Mouse (Mus musculus): ENCODE data around the gene Ipo9. TPM values are rescaled to one million over a fixed set of nuclear protein-coding genes. Genes with fewer than 3 reads are reported as not detected.
A peak's percentile ranks its signal among the peaks of the same experiment; 100 is the strongest.

Ipo9 gene
- total RNA-seq, 2 experiments from 2014 or later, result 169 to 173 TPM

- DNase-seq (ENCODE audit: low spot score in 2 of 2), result peak in 1 of 2 experiments; percentile 65
- intact Hi-C loops (cut with DNase I), result loop anchor here (5.0 kb wide), 1 partner anchor 222 kb away; no protein-coding TSS in a partner anchor
Observed at GRCm38 (mm10) chr1:135374175-135374867, 56.0 kb downstream of the Ipo9 start.

- peak in 1 of 2 experiments; percentile 53 for DNase-seq (ENCODE audit: low spot score in 2 of 2)
- intact Hi-C loops (cut with DNase I), result loop anchor here (5.0 kb wide), 1 partner anchor 221 kb away; no protein-coding TSS in a partner anchor
Observed at GRCm38 (mm10) chr1:135373171-135373677, 57.1 kb downstream of the Ipo9 start.

DNA sequence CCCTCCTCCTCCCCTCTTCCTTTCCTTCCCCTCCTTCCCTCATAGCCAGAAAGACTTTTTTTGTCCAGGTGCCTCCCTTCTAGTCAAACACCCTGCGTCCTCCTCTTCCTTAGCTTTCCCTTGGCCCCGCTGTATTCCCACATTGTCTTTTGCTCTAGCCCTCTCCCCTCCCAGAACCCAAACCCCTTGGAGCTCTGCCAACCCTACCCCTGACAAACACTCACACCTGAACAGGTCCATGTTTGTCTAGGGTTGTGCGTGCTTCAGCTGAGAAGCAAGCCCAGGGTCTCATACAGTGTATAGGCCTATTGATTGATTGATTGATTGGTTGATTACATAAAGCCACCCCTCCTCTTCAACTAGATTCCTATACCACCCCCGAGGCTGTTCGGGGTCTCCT lies 60.9 kb downstream of the Ipo9 start:
- no peak for DNase-seq (ENCODE audit: low spot score in 2 of 2)
- intact Hi-C loops (cut with DNase I), result loop anchor here (2.0 to 10.0 kb wide), 4 partner anchors 57 to 395 kb away; partner anchors contain the start of genes Elf3 and Timm17a

DNA sequence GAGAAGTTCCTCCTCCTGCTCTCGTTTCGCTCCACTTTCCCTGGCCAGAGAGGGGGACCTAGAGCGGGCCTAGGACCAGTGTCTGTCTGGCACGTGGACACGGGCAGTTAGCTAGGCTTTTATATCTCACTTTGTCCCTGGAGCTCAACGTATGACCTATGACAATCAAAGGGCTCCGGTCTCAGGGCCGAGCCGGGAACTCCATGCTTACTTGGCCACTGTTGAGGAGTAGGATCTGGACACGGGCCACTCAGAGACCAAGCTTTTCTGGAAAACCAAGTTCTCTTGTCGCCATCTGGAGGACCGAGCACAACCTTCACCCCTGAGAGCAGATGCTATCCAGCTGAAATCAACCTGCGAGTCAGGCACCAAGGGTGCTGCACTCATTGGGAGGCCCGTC lies 61.3 kb downstream of the Ipo9 start:
- DNase-seq (ENCODE audit: low spot score in 2 of 2), result peak; percentile 66 to 68
- intact Hi-C loops (cut with DNase I), result loop anchor here (1.0 to 10.0 kb wide), 5 partner anchors 56 to 394 kb away; partner anchors contain the start of genes Elf3 and Timm17a

- DNase-seq (ENCODE audit: low spot score in 2 of 2), result peak; percentile 85 to 95
- intact Hi-C loops (cut with DNase I), result loop anchor here (1.0 to 10.0 kb wide), 5 partner anchors 55 to 393 kb away; partner anchors contain the start of genes Elf3 and Timm17a
Observed at GRCm38 (mm10) chr1:135368245-135368644, 62.1 kb downstream of the Ipo9 start.

DNA sequence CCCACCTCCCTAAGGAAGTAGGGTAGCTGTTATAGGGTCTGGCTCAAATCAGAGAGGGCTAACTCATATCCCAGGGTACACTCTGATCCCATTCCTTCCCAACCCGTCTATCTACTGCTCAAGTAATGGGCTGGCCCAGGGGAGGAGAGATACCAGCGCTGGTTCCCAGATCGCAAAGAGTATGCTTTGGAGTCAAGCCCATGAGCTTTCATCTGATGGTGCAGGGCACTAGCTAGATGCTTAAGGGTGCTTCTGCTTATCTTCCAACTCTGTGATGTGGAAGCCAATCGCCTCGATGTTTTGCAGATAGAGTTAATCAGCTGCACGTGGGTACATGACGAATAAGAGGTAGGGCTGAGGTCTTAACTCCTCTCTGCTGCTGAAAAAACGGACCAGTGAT lies 62.7 kb downstream of the Ipo9 start:
- DNase-seq (ENCODE audit: low spot score in 2 of 2), result no peak
- intact Hi-C loops (cut with DNase I), result loop anchor here (10.0 kb wide), 1 partner anchor 393 kb away; no protein-coding TSS in a partner anchor

- intact Hi-C loops (cut with DNase I), result loop anchor here (10.0 kb wide), 1 partner anchor 392 kb away; no protein-coding TSS in a partner anchor
Observed at GRCm38 (mm10) chr1:135367005-135367404, 63.3 kb downstream of the Ipo9 start.

GRCm38 (mm10) chr1:135366380-135366779 lies 63.9 kb downstream of the Ipo9 start:
- intact Hi-C loops (cut with DNase I), result loop anchor here (10.0 kb wide), 1 partner anchor 392 kb away; no protein-coding TSS in a partner anchor
- DNase-seq (ENCODE audit: low spot score in 2 of 2), result no peak

More at GRCm38 (mm10) chr1:135367005-135367404, 63.3 kb downstream of the Ipo9 start:
- peak in 1 of 2 experiments; percentile 75 for DNase-seq (ENCODE audit: low spot score in 2 of 2)

- intact Hi-C loops (cut with DNase I), result loop anchor here (10.0 kb wide), 1 partner anchor 389 kb away; no protein-coding TSS in a partner anchor
- DNase-seq (ENCODE audit: low spot score in 2 of 2), result no peak
Observed at GRCm38 (mm10) chr1:135363446-135363845, 66.9 kb downstream of the Ipo9 start.

DNA sequence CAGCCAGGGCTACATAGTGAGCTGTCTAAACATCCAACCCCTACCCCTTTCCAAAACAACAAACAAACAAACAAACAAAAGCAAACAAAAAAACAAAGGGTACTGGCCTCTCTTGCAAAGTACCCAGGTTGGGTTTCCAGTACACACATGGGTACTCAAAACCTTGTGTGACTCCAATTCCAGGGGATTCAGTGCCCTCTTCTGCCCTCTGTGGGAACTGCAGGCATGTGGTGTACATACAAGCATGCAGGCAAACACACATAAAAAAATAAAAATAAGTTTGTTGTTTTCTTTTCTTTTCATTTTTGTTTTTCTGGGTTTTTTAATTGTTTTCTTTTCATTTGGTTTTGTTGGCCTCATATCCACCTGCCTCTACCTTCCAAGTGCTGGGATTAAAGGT lies 68.2 kb downstream of the Ipo9 start:
- intact Hi-C loops (cut with DNase I), result loop anchor here (10.0 kb wide), 1 partner anchor 387 kb away; no protein-coding TSS in a partner anchor
- DNase-seq (ENCODE audit: low spot score in 2 of 2), result no peak

DNA sequence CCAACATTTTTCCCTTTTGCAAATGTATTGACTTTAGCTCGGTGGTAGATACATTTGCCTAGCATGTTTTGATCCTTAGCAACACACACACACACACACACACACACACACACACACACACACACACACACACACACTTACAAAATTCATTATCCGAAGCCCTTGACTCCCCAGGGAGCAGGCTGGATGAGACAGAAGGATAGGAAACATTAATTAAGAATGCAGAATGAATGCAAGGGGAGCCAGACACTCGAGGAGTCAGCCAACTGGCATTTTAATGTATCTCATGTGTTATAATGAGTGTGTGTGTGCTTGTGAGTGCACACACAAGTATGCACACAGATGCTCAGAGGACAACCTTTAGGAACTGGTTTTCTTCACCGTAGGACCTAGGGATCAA lies 68.8 kb downstream of the Ipo9 start:
- intact Hi-C loops (cut with DNase I), result loop anchor here (10.0 kb wide), 1 partner anchor 387 kb away; no protein-coding TSS in a partner anchor
- DNase-seq (ENCODE audit: low spot score in 2 of 2), result no peak

DNA sequence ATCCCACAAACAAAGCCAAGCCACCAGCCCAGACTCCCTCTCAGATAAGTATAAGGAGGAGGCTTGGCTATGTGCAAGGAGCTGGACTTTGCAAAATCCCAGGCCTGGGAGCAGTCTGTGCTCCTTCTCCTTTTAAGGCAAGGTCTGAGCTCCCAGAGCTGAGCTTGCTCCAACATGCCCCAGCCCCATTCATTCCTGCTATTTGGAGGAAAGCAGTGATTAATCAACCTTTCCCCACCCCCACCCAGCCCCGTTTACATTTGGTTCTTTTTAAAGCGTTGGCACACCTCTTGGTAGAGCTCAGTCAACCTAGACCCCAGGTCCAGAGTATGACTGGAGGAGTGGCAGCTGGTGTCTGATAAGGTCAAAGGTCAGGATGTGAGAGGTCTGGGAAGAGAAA lies 71.2 kb downstream of the Ipo9 start:
- no peak for DNase-seq (ENCODE audit: low spot score in 2 of 2)

GRCm38 (mm10) chr1:135351953-135352352 lies 78.3 kb downstream of the Ipo9 start:
- intact Hi-C loops (cut with DNase I), result no loop called here
- DNase-seq (ENCODE audit: low spot score in 2 of 2), result no peak

More for the DNA sequence above, 71.2 kb downstream of the Ipo9 start:
- intact Hi-C loops (cut with DNase I), result no loop called here

DNA sequence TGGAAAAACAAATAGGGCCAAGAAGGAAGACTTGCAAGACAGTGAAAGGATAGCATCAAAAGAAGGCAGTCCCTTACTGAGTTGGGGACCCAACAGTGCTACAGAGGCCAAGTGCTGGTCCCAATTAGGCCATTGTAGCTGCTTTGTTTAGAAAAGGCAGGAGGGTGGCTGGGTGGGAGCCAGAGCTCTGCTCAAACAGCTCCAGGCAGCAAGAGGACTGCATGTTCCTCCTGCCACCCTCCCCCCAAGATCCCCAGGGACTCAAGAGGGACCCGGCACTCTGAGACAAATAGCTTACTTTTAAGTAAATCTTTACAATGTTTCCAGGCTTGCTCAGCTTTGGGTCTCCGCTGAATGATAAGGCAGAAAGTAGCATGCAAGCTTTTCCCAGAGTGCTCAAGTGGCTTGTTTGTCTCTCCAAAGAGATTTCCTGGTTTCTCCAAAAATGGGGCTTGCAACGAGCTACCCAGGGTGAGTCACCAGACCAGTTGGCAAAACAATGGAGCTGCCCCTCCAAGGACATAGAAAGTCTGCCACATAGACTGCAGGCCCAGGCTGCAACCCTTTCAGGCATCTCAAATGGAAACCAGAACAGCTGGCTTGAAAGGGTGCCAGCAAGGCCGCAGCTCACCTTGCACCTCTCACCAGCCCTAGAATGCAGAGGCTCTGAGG lies 82.7 kb downstream of the Ipo9 start:
- DNase-seq (ENCODE audit: low spot score in 2 of 2), result peak; percentile 46 to 64

GRCm38 (mm10) chr1:135346891-135347290 lies 83.4 kb downstream of the Ipo9 start:
- DNase-seq (ENCODE audit: low spot score in 2 of 2), result no peak
- intact Hi-C loops (cut with DNase I), result no loop called here

More for the DNA sequence above, 82.7 kb downstream of the Ipo9 start:
- intact Hi-C loops (cut with DNase I), result no loop called here

GRCm38 (mm10) chr1:135344026-135344425 lies 86.3 kb downstream of the Ipo9 start:
- no peak for DNase-seq (ENCODE audit: low spot score in 2 of 2)
- intact Hi-C loops (cut with DNase I), result no loop called here

GRCm38 (mm10) chr1:135341947-135342346 lies 88.4 kb downstream of the Ipo9 start:
- DNase-seq (ENCODE audit: low spot score in 2 of 2), result no peak
- intact Hi-C loops (cut with DNase I), result no loop called here

Data from left cerebral cortex, postnatal 25 days (tissue).